Mouse (Mus musculus): Measurements from ENCODE around the gene Olfr629.
"Not testable (repeated sequence)": the region's sequence is repeated elsewhere in the genome, so short reads cannot be mapped to it uniquely, and the experiment has no call there.

Olfr629 gene

DNA sequence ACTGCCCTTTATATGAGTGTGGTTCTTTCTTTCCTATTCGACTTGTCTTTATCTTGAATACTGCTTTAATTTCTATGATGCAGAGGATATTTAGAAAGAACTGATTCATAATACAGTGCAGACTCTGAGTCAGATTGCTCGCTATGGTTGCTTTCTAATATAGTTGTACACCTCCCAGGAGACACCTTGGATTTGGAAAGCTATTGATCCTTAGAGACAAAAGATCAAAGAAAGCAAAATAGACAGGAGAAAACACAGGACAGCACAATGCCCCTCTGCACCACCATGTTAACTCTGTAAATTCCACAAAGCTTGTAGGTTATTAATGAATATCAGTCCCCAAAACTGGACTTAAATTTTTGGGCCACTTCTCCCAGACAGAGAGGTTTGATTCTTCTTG lies at the start of gene Olfr629:
Olfr629 (minus strand) TSS at position 101 of the 400 bp plus-strand sequence.
- no peak for DNase-seq (ENCODE audit: extremely low read depth, insufficient read length, low spot score)

DNA sequence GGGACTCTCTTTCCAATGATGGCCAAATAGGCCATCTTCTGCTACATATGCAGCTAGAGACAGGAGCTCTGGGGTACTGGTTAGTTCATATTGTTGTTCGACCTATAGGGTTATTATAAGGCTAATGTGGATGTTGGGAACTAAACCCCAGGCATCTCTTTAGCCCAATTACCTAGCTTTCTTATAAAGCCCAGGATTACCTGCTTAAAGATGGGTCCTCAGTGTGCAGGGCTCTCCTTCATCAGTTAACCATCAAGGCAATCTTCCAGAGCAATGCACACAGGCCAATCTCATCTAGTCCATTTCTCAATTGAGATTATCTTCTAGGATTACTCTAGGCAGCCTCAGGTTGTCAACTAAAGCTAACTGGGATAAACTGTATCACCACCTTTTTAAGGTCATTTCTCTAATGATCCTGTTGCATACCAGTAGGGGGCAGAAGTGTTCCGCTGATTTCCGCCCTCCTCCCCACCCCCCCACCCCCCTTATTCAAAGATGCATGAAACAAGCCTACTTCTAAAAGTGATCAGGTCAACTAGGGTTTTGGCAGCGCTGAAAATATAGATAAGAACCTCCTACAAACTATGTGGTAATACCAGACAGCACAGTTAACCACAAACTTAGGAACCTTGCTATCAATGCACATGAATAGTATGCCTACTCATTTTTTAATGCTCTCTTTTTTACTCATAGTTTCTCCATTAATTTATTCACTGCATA lies 48.1 kb upstream of the Olfr629 start:
- DNase-seq (ENCODE audit: extremely low read depth, insufficient read length, low spot score): no peak

- no peak for DNase-seq (ENCODE audit: extremely low read depth, insufficient read length, low spot score)
Measured at GRCm38 (mm10) chr7:103791721-103792120, 47.0 kb upstream of the Olfr629 start, which contains the start of gene Olfr67. TSS of gene Olfr67 (minus strand) at chr7:103791821.

DNA sequence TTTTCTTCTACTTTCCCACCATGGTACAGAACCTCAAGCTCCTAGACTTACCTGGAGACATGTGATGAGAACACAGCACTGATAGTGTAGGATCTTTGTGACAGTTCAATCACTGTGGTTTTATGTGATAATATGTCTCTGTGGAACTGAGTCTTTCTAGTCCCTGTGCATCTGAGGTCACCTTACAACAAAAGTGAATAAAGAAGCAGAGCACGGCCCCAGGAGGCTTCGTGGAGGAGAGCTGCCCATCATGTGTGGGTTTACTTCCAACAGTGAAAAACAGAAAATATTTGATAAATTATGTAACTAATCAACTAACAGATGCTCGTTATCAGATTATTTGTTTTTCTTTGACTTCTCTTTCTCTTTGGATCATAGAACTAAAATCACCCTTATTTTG lies 34.9 kb upstream of the Olfr629 start, which contains the start of gene Olfr68:
Olfr68 (minus strand) TSS at position 101 of the 400 bp plus-strand sequence.
- no peak for DNase-seq (ENCODE audit: extremely low read depth, insufficient read length, low spot score)

GRCm38 (mm10) chr7:103777652-103778051 lies 32.9 kb upstream of the Olfr629 start:
- DNase-seq (ENCODE audit: extremely low read depth, insufficient read length, low spot score): not testable (repeated sequence)

DNA sequence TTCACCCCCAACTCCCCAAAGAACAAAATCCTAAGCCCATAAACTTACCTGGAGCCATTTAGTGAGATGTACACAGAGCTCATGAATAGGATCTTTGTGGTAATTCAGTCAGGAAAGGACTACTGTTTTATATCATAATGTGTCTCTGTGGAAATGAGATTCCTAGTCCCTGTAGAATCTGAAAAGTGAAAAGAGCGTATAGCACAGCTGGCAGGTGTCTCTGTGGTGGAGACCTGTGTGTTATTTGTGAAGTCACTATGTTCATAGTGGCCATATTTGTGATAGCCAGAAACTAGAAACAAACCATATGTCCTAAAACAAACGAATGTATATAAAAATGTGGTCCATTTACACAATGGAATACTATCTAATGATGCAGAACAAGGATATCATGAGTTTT lies 26.8 kb upstream of the Olfr629 start, which contains the start of gene Olfr69:
Olfr69 (minus strand) TSS at position 101 of the 400 bp plus-strand sequence.
- DNase-seq (ENCODE audit: extremely low read depth, insufficient read length, low spot score): no peak

DNA sequence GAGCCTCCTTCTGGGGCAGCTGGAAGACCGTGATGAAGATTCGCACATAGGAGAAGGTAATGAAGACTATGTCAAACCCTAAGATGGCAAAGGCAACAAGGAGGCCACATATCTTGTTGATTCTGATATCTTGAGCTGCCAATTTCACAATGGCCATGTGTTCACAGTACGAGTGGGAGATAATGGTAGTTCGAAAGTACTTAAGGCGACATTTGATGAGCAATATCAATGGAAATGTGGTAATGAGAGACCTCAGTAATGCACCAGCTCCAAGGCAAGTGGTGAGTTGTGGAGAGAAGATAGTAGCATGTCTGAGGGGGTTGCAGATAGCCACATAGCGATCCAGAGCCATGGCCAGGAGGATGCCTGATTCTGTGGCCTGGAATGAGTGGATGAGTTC lies 22.9 kb upstream of the Olfr629 start:
- DNase-seq (ENCODE audit: extremely low read depth, insufficient read length, low spot score): not testable (repeated sequence)

DNA sequence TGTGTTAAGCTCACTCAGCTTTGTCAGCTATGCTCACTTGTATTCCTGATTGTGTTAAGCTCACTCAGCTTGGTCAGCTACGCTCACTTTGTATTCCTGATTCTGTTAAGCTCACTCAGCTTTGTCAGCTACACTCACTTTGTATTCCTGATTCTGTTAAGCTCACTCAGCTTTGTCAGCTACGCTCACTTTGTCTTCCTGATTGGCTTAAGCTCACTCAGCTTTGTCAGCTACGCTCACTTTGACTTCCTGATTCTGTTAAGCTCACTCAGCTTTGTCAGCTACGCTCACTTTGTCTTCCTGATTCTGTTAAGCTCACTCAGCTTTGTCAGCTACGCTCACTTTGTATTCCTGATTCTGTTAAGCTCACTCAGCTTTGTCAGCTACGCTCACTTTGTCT lies 17.5 kb upstream of the Olfr629 start:
- DNase-seq (ENCODE audit: extremely low read depth, insufficient read length, low spot score): not testable (repeated sequence)

- DNase-seq (ENCODE audit: extremely low read depth, insufficient read length, low spot score): no peak
Measured at GRCm38 (mm10) chr7:103757233-103757632, 12.5 kb upstream of the Olfr629 start, which contains the start of gene Olfr630. TSS of gene Olfr630 (minus strand) at chr7:103757333.

- DNase-seq (ENCODE audit: extremely low read depth, insufficient read length, low spot score): no peak
Measured at GRCm38 (mm10) chr7:103730074-103730473, 14.7 kb downstream of the Olfr629 start, which contains the start of gene Olfr628. TSS of gene Olfr628 (plus strand) at chr7:103730374.

DNA sequence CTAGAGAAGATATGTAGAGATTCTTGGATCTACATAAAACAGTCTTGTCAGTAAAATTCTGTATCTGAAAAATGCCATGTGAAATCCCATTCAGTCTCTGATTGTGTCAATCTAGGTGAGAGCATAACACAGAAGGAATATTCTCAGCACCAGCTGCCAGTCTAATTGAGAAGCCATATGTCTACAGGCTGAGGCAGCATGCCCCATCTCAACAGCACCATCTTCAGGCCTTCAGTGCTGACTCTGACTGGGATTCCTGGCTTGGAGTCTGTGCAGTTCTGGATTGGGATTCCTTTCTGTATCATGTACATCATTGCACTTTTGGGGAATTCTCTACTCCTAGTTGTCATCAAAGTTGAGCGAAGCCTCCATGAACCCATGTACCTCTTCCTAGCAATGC lies 28.3 kb downstream of the Olfr629 start:
- DNase-seq (ENCODE audit: extremely low read depth, insufficient read length, low spot score): not testable (repeated sequence)

- no peak for DNase-seq (ENCODE audit: extremely low read depth, insufficient read length, low spot score)
Measured at GRCm38 (mm10) chr7:103714371-103714770, 30.4 kb downstream of the Olfr629 start, which contains the start of gene Olfr243. TSS of gene Olfr243 (plus strand) at chr7:103714671.

DNA sequence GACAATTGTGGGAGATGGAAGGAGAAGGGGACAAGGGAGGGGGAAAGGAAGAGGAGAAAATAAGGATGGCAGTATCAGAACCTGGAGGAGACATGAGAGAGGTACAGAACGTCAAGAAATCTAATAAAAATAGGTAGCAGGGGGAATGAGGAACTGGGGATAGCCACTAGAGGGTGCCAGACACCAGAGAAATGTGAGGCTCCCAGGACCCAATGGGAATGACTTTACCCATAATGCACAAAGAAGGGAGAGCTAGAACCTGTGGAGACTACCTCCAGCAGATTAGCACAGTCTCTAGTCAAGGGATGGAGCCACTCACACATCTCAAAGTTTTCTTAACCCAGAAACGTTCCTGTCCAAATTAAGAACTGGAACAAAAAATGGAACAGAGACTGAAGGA lies 32.7 kb downstream of the Olfr629 start:
- no peak for DNase-seq (ENCODE audit: extremely low read depth, insufficient read length, low spot score)

GRCm38 (mm10) chr7:103699469-103699868 lies 45.3 kb downstream of the Olfr629 start:
- no peak for DNase-seq (ENCODE audit: extremely low read depth, insufficient read length, low spot score)
